Mouse (Mus musculus): ENCODE results near the gene Ppm1b. TPM values are rescaled to one million over a fixed set of nuclear protein-coding genes. Genes with fewer than 3 reads are reported as not detected.

The Ppm1b gene
- total RNA-seq (2017), result 80.5 to 127 TPM (median 94.2 TPM) in 3 replicates

- ATAC-seq (replicated peaks; ENCODE audit: insufficient number of reproducible peaks, low FRiP score, low TSS enrichment, poor library complexity, severe bottlenecking), result no peak
Measured at GRCm38 (mm10) chr17:84956441-84956840, at the start of gene Ppm1b. Ppm1b (plus strand) TSS chr17:84956741.

- no peak for ATAC-seq (replicated peaks; ENCODE audit: insufficient number of reproducible peaks, low FRiP score, low TSS enrichment, poor library complexity, severe bottlenecking)
Measured at GRCm38 (mm10) chr17:84921666-84922376, 34.7 kb upstream of the Ppm1b start.

GRCm38 (mm10) chr17:84924779-84925178 lies 31.8 kb upstream of the Ppm1b start:
- no peak for ATAC-seq (replicated peaks; ENCODE audit: insufficient number of reproducible peaks, low FRiP score, low TSS enrichment, poor library complexity, severe bottlenecking)

- no peak for ATAC-seq (replicated peaks; ENCODE audit: insufficient number of reproducible peaks, low FRiP score, low TSS enrichment, poor library complexity, severe bottlenecking)
Measured at GRCm38 (mm10) chr17:84926233-84926632, 30.3 kb upstream of the Ppm1b start.

DNA sequence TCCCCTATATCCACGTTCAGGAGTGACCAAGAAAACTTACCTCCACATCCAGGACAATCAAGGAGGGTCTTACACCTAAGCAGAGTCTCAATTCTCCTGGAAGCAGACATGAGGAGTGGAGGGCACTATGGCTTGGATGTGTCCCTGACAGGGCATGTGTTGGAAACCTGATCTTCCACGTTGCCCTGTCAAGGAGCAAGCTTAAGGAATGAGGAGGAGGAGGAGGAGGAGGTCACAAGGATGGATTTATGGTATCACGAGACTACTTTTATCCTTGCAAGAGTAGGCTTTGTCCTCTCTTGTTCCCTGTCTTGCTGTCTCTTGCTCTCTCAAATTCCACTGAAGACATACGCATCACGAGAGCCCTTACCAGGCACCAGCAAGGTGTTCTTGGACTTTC lies 29.0 kb upstream of the Ppm1b start:
- no peak for ATAC-seq (replicated peaks; ENCODE audit: insufficient number of reproducible peaks, low FRiP score, low TSS enrichment, poor library complexity, severe bottlenecking)

- ATAC-seq (replicated peaks; ENCODE audit: insufficient number of reproducible peaks, low FRiP score, low TSS enrichment, poor library complexity, severe bottlenecking), result no peak
Measured at GRCm38 (mm10) chr17:84932943-84933342, 23.6 kb upstream of the Ppm1b start.

DNA sequence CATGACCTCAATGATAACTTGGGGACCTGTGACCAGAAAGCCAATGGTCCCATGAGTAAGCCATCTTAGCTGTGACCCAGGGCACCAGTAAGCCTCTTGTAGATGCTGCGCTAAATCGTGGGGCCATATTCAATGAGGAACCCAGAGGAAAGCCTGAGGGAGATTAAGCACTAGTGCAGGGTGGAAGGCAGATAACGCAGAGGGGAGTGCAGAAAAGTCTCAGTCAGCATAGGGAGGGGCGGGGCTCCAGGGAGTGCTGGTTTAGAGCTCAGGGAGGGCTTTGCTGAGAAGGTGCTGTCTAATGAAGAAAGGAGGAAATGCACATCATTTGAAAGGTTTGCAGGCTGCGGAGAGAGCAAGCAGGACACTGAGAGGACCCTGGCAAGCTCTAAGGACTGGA lies 22.6 kb upstream of the Ppm1b start:
- ATAC-seq (replicated peaks; ENCODE audit: insufficient number of reproducible peaks, low FRiP score, low TSS enrichment, poor library complexity, severe bottlenecking), result no peak

DNA sequence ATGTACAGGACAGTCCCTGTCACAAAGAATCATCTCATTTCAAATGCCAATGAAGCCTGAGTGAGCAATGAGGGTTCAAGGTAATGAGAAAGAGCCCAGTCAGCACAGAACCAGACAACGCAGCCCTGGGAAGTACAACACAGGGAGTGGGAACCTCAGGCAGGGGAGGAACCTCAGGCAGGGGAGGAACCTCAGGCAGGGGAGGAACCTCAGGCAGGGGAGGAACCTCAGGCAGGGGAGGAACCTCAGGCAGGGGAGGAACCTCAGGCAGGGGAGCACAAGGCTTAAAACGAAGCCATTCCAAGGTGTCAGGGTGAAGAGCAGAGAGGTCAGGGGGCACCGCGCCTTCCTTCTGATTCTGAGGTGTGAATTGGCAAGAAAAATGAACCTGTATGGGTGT lies 20.9 kb upstream of the Ppm1b start:
- 0 out of 2 replicates have a peak, but pooled peaks have one; percentile 35 for ATAC-seq (replicated peaks; ENCODE audit: insufficient number of reproducible peaks, low FRiP score, low TSS enrichment, poor library complexity, severe bottlenecking)

- ATAC-seq (replicated peaks; ENCODE audit: insufficient number of reproducible peaks, low FRiP score, low TSS enrichment, poor library complexity, severe bottlenecking), result no peak
Measured at GRCm38 (mm10) chr17:84936301-84936700, 20.2 kb upstream of the Ppm1b start.

DNA sequence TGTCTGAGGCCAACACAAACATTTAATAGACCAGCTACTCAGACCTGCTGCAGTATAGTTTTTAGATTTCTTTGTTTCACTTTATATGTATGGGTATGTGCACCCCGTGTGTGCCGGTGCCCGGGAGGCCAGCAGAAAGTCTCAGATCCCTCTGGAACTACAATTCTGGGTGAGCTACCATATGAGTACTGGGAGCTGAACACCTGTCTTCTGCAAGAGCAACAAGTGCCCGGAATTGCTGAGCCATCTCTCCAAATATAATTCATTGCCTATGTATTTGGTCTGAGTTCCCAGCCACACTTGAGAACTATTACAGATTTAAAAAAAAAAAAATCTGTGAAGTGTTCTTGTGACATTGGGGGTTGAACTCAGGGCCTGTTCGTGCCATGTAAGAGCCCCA lies 19.7 kb upstream of the Ppm1b start:
- ATAC-seq (replicated peaks; ENCODE audit: insufficient number of reproducible peaks, low FRiP score, low TSS enrichment, poor library complexity, severe bottlenecking), result no peak

DNA sequence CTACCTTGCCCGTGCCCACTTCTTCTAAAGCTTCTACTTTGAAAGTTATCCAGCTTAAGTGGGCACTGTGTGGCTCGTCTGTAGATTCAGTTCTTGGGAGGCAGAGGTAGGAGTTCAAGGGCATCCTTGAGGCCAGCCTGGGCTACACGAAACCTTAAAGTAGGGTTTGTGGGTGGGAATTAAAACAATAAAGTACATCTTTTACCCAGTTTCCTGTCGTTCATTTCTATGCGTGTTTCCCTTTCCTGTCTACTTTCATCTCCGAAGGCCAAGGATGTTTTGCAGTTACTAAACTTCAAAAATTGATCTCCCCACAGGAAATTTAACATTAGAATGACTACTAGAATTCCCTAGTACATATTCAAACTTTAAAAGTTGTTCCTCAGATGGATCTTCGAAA lies 19.3 kb upstream of the Ppm1b start:
- ATAC-seq (replicated peaks; ENCODE audit: insufficient number of reproducible peaks, low FRiP score, low TSS enrichment, poor library complexity, severe bottlenecking), result no peak

DNA sequence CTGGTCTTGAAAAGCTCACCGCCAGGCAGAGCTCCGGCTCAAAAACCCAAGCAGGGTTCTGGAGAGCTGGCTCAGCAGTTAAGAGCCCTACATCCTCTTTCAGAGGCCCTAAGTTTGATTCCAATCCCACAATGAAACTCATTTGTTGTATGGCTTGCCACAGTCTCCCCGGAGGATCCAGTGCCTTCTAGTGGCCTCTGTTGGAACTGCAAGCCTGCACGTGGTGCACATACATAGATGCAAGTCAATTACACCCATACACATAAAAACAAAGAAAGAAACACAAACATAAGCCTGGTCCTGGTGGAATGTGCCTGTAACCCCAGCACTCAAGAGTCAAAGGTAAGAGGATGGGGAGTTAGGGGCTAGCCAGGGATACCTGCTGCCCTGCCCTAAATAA lies 18.3 kb upstream of the Ppm1b start:
- no peak for ATAC-seq (replicated peaks; ENCODE audit: insufficient number of reproducible peaks, low FRiP score, low TSS enrichment, poor library complexity, severe bottlenecking)

- no peak for ATAC-seq (replicated peaks; ENCODE audit: insufficient number of reproducible peaks, low FRiP score, low TSS enrichment, poor library complexity, severe bottlenecking)
Measured at GRCm38 (mm10) chr17:84940017-84940731, 16.4 kb upstream of the Ppm1b start.

- no peak for ATAC-seq (replicated peaks; ENCODE audit: insufficient number of reproducible peaks, low FRiP score, low TSS enrichment, poor library complexity, severe bottlenecking)
Measured at GRCm38 (mm10) chr17:84941291-84941868, 15.2 kb upstream of the Ppm1b start.

DNA sequence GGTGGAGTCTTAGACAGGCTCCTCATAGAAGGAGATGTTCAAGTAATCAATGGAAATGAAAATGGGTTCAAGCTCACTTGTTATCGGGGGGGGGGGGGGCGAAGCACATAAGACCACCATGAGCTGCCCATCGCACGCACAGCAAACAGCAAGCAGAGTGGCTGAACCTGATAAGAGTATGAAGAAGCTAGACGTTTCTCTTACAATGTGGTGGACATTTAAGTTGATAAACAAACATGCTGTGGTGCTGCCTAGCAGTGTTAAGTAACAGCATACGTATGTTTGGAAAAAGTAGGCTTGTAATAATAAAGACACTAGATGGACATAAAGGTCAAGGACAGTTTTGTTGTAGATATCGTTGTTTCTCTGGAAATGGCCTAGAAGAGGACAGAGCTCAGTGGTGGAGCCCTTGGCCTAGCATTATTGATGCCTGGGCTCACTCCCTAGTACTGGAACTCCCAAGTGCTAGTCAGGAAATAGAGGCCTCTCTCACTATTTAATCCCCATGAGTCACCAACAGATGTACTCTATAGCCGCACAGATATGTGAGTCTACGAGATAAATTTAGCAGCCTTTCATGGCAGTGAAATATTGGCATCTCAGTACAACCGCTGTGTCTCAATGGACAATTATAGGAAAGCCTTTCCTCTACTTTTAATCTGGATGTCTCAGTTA lies 14.0 kb upstream of the Ppm1b start:
- ATAC-seq (replicated peaks; ENCODE audit: insufficient number of reproducible peaks, low FRiP score, low TSS enrichment, poor library complexity, severe bottlenecking), result no peak

- no peak for ATAC-seq (replicated peaks; ENCODE audit: insufficient number of reproducible peaks, low FRiP score, low TSS enrichment, poor library complexity, severe bottlenecking)
Measured at GRCm38 (mm10) chr17:84943033-84943393, 13.5 kb upstream of the Ppm1b start.

- ATAC-seq (replicated peaks; ENCODE audit: insufficient number of reproducible peaks, low FRiP score, low TSS enrichment, poor library complexity, severe bottlenecking), result no peak
Measured at GRCm38 (mm10) chr17:84944348-84944747, 12.2 kb upstream of the Ppm1b start.

- ATAC-seq (replicated peaks; ENCODE audit: insufficient number of reproducible peaks, low FRiP score, low TSS enrichment, poor library complexity, severe bottlenecking), result no peak
Measured at GRCm38 (mm10) chr17:84952521-84952920, 4.0 kb upstream of the Ppm1b start.

DNA sequence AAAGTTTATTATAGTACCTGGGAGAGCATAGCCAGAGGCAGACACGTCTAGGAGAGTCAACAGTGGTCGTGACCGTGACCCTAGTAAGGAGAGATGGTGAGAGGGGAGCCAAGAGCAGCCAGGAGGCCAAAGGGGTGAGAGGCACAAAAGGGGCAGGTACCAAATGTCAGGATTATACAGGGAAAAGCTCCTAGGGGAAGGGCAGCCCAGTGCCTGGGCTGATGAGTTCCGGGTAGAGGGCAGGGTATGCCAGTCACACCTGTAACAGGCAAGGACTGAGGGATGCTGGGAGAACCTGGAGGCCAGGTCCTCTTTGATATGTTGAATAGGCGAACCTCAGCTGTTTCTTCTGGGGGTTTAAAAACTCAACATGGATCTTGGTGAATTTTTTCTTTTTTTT lies 2.8 kb upstream of the Ppm1b start:
- no peak for ATAC-seq (replicated peaks; ENCODE audit: insufficient number of reproducible peaks, low FRiP score, low TSS enrichment, poor library complexity, severe bottlenecking)

DNA sequence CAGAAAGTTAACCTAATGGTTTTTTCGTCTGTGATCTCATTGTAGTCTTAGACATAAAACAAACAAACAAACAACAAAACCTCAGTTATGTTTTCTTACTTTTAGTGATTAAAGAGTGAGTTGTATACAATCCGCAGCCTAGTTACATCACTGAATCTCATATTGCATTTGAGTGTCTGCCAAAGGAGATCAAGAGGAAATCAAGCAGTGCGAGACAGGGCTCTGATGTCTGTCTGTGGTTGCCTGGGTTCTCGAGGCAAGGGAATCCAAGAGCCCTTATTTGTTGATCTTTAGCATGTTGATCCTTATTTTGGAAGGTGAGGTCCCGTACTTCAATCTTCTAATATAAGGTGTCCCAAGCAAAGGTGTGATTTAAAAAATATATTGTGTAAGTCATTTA lies 1.7 kb upstream of the Ppm1b start:
- no peak for ATAC-seq (replicated peaks; ENCODE audit: insufficient number of reproducible peaks, low FRiP score, low TSS enrichment, poor library complexity, severe bottlenecking)
